13 mouse cellular contexts compared by ENCODE assay signal in the genomic region with DNA sequence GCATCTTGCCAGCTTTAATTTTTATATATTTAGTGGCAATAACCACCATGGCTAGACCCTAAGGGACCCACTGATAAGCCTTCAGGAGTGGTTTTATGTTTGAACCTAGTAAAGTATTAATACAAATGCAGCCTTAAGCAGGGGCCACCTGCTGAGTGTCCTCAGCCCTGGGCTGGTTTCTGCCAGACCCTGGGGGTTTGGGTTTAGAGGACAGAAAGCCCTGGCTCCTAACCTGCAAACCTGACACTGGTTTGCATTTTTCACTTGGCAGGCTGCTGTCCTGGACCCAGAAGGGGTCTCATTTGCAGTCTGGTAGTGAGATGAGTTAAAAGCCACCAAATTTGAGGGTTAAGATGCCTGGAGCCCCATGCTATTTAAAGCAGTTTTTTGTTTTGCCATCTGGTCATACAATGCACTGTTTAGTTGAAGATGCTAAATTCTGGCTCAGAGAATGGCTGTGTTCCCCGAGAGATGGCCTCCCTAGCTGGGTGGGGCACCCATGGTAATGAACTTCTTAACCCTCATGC.
DNase-seq lines count a peak whose midpoint lies in the region; ATAC-seq and TF ChIP-seq lines count a peak whose summit lies in the region.
"Had no signal": no experiment of that assay in that cellular context is flagged by ENCODE, and none has a peak within 500 bp of the region (broad histone marks: within the 10 kb centered on the region; RNA-seq: fewer than 3 reads in every experiment).

No protein-coding gene starts in this region.

- no peak for TF ChIP-seq EP300 in liver, embryonic 14.5 days (IDR thresholded peaks at IDR 0.05; ENCODE audit: low read depth)

- no peaks in the 10 kb centered on the region for H3K27me3 ChIP-seq in embryonic facial prominence, embryonic 10.5 days (replicated peaks; ENCODE audit: low read depth, poor library complexity, severe bottlenecking)
- no peaks in the 10 kb centered on the region for H3K27me3 ChIP-seq in forebrain, embryonic 14.5 days (replicated peaks; ENCODE audit: control insufficient read depth, insufficient read depth, low read length)
- no peaks in the 10 kb centered on the region for H3K27me3 ChIP-seq in liver, embryonic 14.5 days (ENCODE audit: control insufficient read depth, insufficient read depth, low read length)
- H3K27me3 ChIP-seq: heart, embryonic 15.5 days; intestine, embryonic 15.5 days had no signal

- no peak overlapping the region for H3K4me2 ChIP-seq in forebrain, embryonic 14.5 days (ENCODE audit: low read length)
- H3K4me2 ChIP-seq in liver, embryonic 14.5 days (ENCODE audit: low read depth): peak overlapping the region; percentile 75
- H3K4me2 ChIP-seq: heart, embryonic 15.5 days; intestine, embryonic 15.5 days had no signal

- no peak for DNase-seq in layer of hippocampus, adult 2 months (ENCODE audit: low spot score in 2 of 2)
- no peak for DNase-seq in layer of hippocampus, adult 9-10 months (ENCODE audit: low spot score)
- no peak for DNase-seq in embryonic facial prominence, embryonic 10.5 days (ENCODE audit: low spot score)
- DNase-seq in forebrain, embryonic 14.5 days (ENCODE audit: low spot score): peak; percentile 47
- no peak for DNase-seq in liver, embryonic 14.5 days (ENCODE audit: low read depth in 3 of 3, low spot score in 3 of 3)
- no peak for DNase-seq in urinary bladder, adult 2 months (ENCODE audit: low spot score)
- no peak for DNase-seq in thymus, postnatal 25 days
- DNase-seq: adrenal gland, postnatal 14 days; gastrocnemius, adult 2 months; kidney, postnatal 10 days; thymus, postnatal 4 days had no signal

- H3K27ac ChIP-seq in layer of hippocampus, adult 2 months: peak overlapping the region; percentile 1; the same call in 1 of the 2 replicates
- H3K27ac ChIP-seq in embryonic facial prominence, embryonic 10.5 days (replicated peaks): peak overlapping the region; percentile 67
- H3K27ac ChIP-seq in forebrain, embryonic 14.5 days (ENCODE audit: low read depth, low read length): no peak overlapping the region
- peak overlapping the region; percentile 99 for H3K27ac ChIP-seq in liver, embryonic 14.5 days
- H3K27ac ChIP-seq: gastrocnemius, adult 2 months had no signal

- no peak for TF ChIP-seq CTCF in layer of hippocampus, adult 2 months (conservative IDR thresholded peaks at IDR 0.05)
- TF ChIP-seq CTCF in liver, embryonic 14.5 days (IDR thresholded peaks at IDR 0.05; ENCODE audit: low read depth): no peak

- no peak overlapping the region for H3K9ac ChIP-seq in forebrain, embryonic 14.5 days (ENCODE audit: low read length)
- peak overlapping the region; percentile 90 for H3K9ac ChIP-seq in liver, embryonic 14.5 days (replicated peaks)
- H3K9ac ChIP-seq: heart, embryonic 15.5 days; intestine, embryonic 15.5 days had no signal

- no peaks in the 10 kb centered on the region for H3K9me3 ChIP-seq in embryonic facial prominence, embryonic 10.5 days
- H3K9me3 ChIP-seq in forebrain, embryonic 14.5 days (replicated peaks; ENCODE audit: control insufficient read depth, low read length): no peaks in the 10 kb centered on the region
- no peaks in the 10 kb centered on the region for H3K9me3 ChIP-seq in liver, embryonic 14.5 days (ENCODE audit: control insufficient read depth, low read length)
- H3K9me3 ChIP-seq: heart, embryonic 15.5 days; intestine, embryonic 15.5 days had no signal

- ATAC-seq in forebrain, embryonic 14.5 days: no peak
- no peak for ATAC-seq in liver, embryonic 14.5 days (ENCODE audit: insufficient read depth)

- 54% methylated on average over 1 of the region's 1 CpGs for WGBS in embryonic facial prominence, embryonic 10.5 days
- WGBS in forebrain, embryonic 14.5 days: 6% methylated on average over 1 of the region's 1 CpGs
- WGBS in liver, embryonic 14.5 days (ENCODE audit: insufficient replicate concordance): 10% methylated on average over 1 of the region's 1 CpGs

- peaks cover 56% of the 10 kb centered on the region for H3K4me1 ChIP-seq in embryonic facial prominence, embryonic 10.5 days
- peaks cover 34% of the 10 kb centered on the region for H3K4me1 ChIP-seq in forebrain, embryonic 14.5 days (ENCODE audit: control insufficient read depth, insufficient read depth, low read length)
- peaks cover 79 to 83% of the 10 kb centered on the region in 2 experiments for H3K4me1 ChIP-seq in liver, embryonic 14.5 days (replicated peaks; ENCODE audit: control insufficient read depth in 2 of 2, insufficient read depth in 2 of 2, low read length in 1 of 2)

- no peak overlapping the region for H3K4me3 ChIP-seq in layer of hippocampus, adult 2 months
- H3K4me3 ChIP-seq in embryonic facial prominence, embryonic 10.5 days: no peak overlapping the region
- no peak overlapping the region for H3K4me3 ChIP-seq in forebrain, embryonic 14.5 days (ENCODE audit: low read depth, low read length)
- H3K4me3 ChIP-seq in liver, embryonic 14.5 days (ENCODE audit: insufficient read depth in 1 of 2, low read depth in 2 of 2, low read length in 2 of 2): no peak overlapping the region
- H3K4me3 ChIP-seq: gastrocnemius, adult 2 months; heart, embryonic 15.5 days; intestine, embryonic 15.5 days had no signal

- H3K36me3 ChIP-seq in embryonic facial prominence, embryonic 10.5 days (replicated peaks): peaks cover 30% of the 10 kb centered on the region
- peaks cover 3% of the 10 kb centered on the region; the same call in 1 of the 2 replicates for H3K36me3 ChIP-seq in forebrain, embryonic 14.5 days (ENCODE audit: control insufficient read depth, insufficient read depth, low read length)
- H3K36me3 ChIP-seq in liver, embryonic 14.5 days (replicated peaks; ENCODE audit: control insufficient read depth, insufficient read depth, low read depth): peaks cover 16% of the 10 kb centered on the region
- H3K36me3 ChIP-seq: heart, embryonic 15.5 days; intestine, embryonic 15.5 days had no signal
